Mouse (Mus musculus) liver (tissue): ENCODE measurements around the gene Slc5a10.

Experiments used
- DNase-seq: peaks from one replicate; pipeline ENCODE4 v3.0.0-alpha.2; 2020; ENCODE audit warnings: mixed read lengths

Gene Slc5a10

DNA sequence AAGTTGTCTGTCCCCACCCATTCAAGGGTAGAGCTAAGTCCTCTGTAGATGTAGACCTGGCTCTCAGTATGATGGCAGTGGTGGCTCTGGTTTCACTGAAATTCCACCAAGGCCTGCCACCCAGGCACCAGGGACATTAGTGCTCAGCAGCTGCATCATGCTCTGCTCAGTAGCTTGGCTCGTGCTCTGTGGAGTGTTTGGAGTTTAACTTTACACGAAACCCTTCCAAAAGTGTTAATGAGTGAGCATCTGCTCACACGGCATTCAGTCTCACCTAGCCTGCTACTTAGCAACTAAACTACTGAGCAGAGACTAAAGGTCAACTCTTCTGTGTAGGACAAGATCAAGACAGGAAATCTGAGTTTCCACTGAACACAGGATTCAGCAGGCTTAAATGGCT lies at the start of gene Slc5a10:
TSS of gene Slc5a10 (minus strand) at position 191 of the 400 bp plus-strand sequence.
- no peak for DNase-seq

DNA sequence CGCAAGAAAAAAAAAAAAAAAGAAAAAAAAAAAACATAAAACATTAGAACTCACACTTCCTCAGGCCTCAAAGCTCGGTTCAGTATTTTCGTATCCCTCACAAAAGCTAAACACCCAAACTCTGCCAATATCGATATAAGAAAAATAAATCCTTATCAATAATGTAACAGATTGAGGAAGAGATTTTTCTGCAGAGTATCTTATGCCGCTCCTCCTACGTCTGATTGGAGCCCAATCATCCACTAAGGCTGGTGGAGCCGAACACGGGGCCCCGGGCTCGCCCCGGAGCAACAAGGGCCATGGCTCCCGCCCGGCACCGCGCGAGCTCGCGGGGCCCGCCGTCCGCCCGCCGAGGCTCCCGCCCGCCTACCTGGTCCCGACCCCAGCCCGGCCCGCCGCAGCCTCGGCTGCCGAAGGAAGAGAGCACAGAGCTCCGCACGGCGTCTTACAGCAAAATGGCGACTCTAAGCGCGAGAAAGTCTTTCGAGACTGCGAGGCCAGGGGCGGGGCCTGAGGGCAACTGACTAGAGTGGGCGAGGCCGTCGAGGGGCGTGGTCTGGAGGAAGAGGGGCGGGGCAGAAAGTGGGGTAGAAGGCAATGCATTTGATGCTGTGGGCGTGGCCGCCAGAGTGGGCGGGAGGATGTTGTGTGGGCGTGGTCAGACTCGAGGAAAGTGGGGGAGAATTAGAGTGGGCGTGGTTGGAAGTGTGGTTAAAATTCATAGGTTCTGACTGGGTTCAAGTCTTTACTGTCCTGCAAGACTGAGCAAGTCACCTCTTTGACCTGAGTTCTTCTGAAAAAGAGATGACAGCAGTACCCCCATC lies 41.2 kb upstream of the Slc5a10 start, which contains the start of gene Prpsap2:
TSS of gene Prpsap2 (minus strand) at position 505 of the 824 bp plus-strand sequence.
- peak; percentile 100 for DNase-seq

DNA sequence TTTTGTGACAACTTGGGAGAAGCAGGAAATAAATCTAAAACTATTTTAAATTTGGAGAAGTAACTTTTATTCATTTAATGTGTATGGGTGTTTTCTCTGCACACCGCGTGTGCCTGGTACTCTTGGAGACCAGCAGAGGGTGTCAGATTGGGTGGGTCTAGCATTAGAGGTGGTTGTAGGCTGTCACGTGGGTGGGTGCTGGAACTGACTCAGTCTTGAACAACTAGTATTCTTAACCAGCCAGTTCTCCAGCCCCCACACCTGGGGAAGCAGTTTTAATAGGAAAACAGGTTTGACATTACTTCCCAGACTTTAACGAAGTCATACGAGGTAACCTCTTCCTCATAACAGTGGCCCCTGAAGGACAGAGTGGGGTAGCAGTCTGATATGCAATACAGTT lies 39.9 kb upstream of the Slc5a10 start:
- peak; percentile 23 for DNase-seq

DNA sequence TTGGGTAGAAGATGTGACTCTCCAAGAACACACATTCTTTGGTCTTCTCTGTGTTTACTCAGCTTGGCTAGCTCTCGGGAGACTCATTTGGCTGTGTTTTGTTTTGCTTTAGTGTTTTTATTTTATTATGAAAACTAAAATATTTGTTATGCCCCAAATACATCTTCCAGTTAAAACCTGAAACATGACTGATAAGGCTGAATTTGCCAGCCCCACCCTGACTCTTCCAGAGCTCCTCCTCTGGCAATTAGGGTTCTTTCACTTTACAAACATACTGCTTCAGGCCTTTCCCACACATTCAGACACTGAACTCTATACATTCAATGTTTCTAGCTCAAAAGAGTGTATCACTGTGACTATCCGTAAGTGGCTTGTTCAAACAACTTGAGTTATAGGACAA lies 36.5 kb upstream of the Slc5a10 start:
- peak; percentile 25 for DNase-seq

- DNase-seq: peak; percentile 21
Measured at GRCm38 (mm10) chr11:61751612-61752011, 31.0 kb upstream of the Slc5a10 start.

GRCm38 (mm10) chr11:61747161-61747560 lies 26.5 kb upstream of the Slc5a10 start:
- DNase-seq: no peak

- no peak for DNase-seq
Measured at GRCm38 (mm10) chr11:61745781-61746180, 25.2 kb upstream of the Slc5a10 start.

- no peak for DNase-seq
Measured at GRCm38 (mm10) chr11:61744460-61744859, 23.8 kb upstream of the Slc5a10 start.

DNA sequence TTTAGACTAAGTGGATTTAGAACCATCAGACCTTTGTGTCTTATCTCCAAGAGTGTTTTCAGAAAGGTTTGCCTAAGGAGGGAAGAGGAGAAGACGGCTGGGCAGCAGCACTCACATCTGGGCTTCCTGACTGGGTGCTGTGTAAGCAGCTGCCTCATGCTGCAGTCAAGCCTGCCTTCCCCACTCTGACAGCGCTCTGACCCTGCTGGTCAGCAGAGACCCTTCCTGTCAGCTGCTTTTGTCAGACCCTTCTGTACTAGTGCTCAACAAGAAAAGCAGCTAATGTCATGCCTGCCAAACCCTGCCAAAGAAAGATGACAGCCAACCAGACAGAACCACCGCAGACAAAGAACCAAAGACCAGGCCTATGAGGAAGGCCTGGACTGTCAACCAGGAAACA lies 23.1 kb upstream of the Slc5a10 start:
- no peak for DNase-seq

DNA sequence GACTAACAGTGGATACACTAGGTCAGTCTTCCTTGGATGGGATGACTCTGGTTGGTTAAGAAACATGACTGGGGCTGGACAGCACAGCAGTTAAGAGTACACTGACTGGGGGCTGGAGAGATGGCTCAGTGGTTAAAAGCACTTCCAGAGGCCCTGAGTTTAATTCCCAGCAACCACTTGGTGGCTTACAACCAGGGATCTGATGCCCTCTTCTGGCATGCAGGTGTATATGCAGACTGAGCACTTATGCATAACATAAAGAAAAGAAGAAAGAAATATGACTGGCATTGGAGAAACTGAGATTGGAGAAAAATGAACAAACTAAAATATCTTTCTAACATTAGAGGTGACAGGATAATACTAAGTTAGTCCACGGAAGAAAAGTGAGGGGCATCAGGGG lies 19.9 kb upstream of the Slc5a10 start:
- DNase-seq: no peak

- no peak for DNase-seq
Measured at GRCm38 (mm10) chr11:61737290-61737689, 16.7 kb upstream of the Slc5a10 start.

DNA sequence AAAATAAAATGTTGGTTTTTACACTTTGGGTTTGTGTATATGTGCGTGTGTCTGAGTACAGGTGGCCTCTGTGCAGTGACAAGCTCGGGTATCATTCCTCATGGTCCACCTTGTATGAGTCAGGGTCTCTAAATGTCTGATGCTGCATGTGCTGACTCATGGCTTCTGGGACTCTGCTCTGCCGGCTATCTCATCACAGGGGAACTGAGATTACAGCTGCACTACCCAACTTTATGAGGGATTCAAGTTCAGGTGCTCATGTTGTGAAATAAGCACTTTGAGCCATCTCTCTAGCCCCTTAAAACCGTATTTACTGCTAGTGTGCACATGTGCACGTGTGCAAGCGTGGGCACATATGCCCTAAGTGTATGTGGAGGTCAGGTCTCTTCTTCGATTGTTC lies 12.0 kb upstream of the Slc5a10 start:
- DNase-seq: no peak

DNA sequence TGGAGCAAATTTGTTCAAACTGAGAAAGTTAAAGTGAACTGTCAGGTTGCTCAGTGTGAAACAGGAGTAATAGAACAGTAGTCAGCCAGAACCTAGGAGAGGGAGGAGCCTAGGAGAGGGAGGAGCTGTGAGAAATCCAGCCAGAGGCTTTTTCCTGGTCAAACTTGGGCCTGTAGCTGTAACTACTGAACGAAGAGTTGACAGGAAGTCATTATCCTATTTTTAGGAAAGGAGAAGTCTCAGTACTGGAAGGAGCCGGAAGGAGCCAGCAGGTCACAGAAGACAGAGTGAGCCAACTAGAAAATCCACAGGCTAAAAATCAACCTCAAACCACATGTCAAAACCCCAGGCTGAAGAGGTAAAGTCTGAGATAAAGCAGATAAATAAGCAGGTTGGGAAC lies 7.4 kb upstream of the Slc5a10 start:
- DNase-seq: no peak

- DNase-seq: no peak
Measured at GRCm38 (mm10) chr11:61722077-61722476, 1.5 kb upstream of the Slc5a10 start.

- no peak for DNase-seq
Measured at GRCm38 (mm10) chr11:61719826-61720225, 800 bp downstream of the Slc5a10 start.

DNA sequence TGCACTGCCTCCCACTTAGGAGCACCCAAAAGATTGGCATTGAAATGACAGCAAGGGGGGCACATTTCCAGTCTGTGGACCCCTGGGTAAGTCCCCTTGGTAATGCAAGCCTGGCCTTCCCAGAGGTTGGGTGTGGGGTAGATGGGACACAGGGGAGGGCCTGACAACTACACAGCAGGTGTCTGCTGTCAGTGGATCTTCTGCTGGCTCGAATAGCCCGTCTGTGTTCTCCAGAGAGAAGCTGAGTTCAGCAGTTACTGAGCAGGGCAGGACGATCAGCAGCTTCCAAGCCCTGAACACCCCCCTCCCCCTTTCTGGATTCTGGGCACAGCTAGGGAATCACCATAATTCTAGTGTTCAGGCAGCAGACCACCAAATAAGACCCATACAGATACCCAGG lies 1.2 kb downstream of the Slc5a10 start:
- DNase-seq: no peak

DNA sequence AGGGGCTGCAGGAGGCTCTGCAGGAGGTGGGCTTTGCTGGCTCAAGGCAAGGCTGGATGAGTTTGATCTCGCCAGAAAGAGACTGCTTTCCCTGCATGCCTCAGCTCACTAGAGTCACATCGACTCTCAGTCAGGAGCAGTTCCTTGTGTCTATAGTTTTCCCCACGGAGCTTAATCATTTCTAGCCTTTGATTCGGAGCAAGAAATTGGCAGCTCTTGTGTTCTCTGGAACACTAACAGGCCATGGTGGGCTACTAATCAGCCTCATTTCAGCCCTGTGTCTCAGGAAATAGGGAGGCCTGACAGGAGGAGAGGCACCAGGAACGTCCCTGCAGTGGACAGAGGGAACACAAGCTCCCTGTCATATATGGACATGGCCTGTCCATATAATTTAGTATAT lies 2.6 kb downstream of the Slc5a10 start:
- DNase-seq: no peak

- no peak for DNase-seq
Measured at GRCm38 (mm10) chr11:61715130-61715529, 5.5 kb downstream of the Slc5a10 start.

DNA sequence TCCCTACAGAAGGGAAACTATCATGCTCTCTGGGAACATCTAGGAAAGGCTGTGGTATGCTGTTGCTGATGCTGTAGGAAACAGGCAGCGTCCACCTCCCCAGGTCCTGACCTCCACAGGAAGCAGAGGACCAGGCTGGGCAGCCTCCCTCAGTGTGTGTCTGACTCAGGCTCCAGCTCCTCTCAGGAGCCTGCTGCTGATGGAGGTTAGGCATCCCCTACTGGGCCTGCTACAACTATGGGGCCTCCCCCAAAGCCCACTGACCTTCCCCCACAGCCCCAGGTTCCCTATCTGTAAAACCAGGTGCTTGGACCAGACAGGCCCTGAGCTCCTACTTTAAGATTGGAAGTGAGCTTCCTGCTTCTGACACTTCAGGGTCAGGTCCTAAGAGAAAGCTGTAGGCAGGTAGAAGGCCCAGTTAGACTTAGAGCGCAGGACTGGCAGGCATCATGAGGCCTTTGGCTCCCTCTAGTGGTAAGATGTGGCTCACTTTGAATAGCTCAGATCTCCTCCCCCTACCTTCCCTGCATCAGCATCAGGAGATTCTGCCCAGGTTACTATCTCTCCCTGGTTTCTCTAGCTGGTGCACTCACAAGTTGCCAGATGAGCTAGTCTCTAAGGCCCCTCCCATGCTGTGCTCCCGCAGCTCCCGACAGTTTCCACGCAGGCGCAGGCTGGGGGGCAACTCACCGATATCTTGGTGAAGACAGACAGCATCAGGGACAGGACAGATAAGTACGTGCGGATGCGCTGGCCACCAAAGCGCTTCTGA lies 6.1 kb downstream of the Slc5a10 start:
- peak; percentile 65 for DNase-seq

DNA sequence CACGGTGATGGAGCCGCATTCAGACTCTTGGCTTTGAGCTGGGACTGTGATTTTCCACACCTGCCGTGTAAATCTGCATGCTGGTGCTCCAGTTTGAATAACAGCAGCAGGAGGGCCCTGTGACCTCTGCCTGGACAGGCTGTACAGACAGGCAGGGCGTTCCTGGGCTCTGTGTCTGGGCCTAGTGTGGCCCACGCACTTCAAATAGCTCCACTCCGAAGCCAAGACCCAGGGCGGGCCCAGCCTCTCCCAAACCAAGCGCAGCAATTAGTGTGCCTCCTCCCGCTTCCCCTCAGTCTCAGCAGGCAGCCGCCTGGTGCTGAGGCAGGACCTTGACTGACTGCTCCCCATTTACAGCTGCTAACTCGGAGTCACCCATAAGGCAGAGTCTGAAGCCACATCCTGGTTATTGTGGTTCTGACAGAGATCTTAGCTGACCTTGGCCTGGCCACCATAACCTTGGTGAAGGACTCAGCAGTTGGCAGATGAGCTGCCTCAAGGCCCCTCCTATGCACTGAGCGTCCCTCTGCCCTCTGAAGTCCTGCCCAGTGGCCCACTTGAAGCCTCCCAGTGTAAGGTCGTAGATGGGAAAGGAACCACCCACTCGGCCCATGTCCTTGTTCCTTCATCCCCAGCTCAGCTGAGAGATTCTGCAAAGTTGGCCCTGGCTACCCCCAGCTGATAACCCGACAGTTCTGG lies 7.3 kb downstream of the Slc5a10 start:
- DNase-seq: no peak

- DNase-seq: no peak
Measured at GRCm38 (mm10) chr11:61708928-61709327, 11.7 kb downstream of the Slc5a10 start.

GRCm38 (mm10) chr11:61706232-61706631 lies 14.4 kb downstream of the Slc5a10 start:
- DNase-seq: no peak

DNA sequence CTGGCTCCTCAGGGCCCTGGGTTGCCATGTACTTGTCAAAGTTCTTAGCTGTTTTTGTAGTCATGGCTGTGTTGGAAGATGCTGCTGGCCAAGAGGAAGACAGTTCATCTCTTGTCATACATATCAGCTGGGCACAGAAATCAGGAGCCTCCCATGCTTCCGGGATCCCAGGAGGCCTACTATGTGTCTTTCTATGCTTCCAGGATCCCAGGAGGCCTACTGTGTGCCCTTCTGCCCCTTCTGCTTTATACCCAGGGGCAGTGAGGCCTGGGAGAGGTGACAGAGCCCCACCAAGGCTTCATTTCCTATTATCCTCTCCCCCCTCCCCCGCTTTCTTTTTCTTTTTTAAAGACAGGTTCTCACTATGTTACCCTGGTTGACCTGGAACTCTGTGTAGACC lies 15.0 kb downstream of the Slc5a10 start:
- no peak for DNase-seq
